Mouse (Mus musculus): ENCODE results near the gene Gm13288.
"Not testable (repeated sequence)": the region's sequence is repeated elsewhere in the genome, so short reads cannot be mapped to it uniquely, and the experiment has no call there.

GRCm38 (mm10) chr4:88827116-88827515, 21.8 kb downstream of the Gm13288 start, which contains the start of gene Ifna6:
- not testable (repeated sequence) for TF ChIP-seq GATA1, TAL1 (IDR thresholded peaks at IDR 0.05; ENCODE audit: low read length)

Data from erythroblast, embryonic 14.5 days (primary cell).